In the genomic region with DNA sequence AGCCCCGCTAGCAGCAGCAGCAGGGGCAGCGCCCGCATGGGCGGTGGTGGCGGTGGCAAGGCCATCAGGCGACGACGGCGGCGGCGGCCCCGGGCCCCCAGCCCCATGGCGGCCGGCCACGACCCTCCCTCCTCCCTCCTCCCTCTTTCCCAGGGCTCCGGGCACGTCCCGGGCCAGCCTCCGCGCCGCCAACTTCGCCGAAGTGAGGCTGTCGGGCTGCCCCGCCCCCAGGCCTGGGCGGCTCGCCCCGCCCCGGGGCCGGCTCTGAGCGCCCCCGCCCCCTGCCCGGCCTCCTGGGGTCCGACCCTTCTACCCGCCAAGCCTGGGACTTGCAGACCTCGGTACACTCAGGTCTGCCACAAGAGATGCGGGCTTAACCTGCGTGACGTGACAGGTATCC, we compare ENCODE assay signal across 8 mouse cellular contexts. TPM values are rescaled to one million over a fixed set of nuclear protein-coding genes. Genes with fewer than 3 reads are reported as not detected.
A peak's percentile ranks its signal among the peaks of the same experiment; 100 is the strongest.
DNase-seq lines count a peak whose midpoint lies in the region; ATAC-seq and TF ChIP-seq lines count a peak whose summit lies in the region.

A gene (minus strand): TSS at position 166 of the 400 bp plus-strand sequence.

- H3K4me2 ChIP-seq in kidney, embryonic 15.5 days, result peak within 1 kb of the TSS; percentile 90

- DNase-seq in layer of hippocampus, postnatal 14 days (ENCODE audit: low spot score in 2 of 2), result no peak
- no peak for DNase-seq in layer of hippocampus, adult 11-12 months (ENCODE audit: low spot score)
- peak; percentile 90 for DNase-seq in embryo, embryonic 10.5 days (ENCODE audit: low spot score)
- peak; percentile 51 to 58 for DNase-seq in heart, adult 9 months (ENCODE audit: low spot score in 2 of 2)
- peak; percentile 51 for DNase-seq in lung, postnatal 36 days
- DNase-seq in layer of hippocampus, adult 8-10 months (ENCODE audit: low spot score in 2 of 2), result no peak

- H3K36me3 ChIP-seq in kidney, embryonic 15.5 days, result no peaks in the 10 kb centered on the region
- no peaks in the 10 kb centered on the region for H3K36me3 ChIP-seq in testis, adult 2 months (ENCODE audit: control insufficient read depth, insufficient read depth, low read length)

- H3K9me3 ChIP-seq in kidney, embryonic 15.5 days (replicated peaks), result no peaks in the 10 kb centered on the region

- H3K9ac ChIP-seq in kidney, embryonic 15.5 days, result peak within 1 kb of the TSS; percentile 78

- peak within 1 kb of the TSS; percentile 80 for H3K4me3 ChIP-seq in kidney, embryonic 15.5 days (replicated peaks)
- H3K4me3 ChIP-seq in testis, adult 2 months (ENCODE audit: control insufficient read depth, low read depth, low read length), result peak within 1 kb of the TSS; percentile 62

- H3K27ac ChIP-seq in kidney, embryonic 15.5 days, result peak within 1 kb of the TSS; percentile 90
- H3K27ac ChIP-seq in testis, adult 2 months (ENCODE audit: control insufficient read depth, insufficient read depth, low read depth, low read length), result no peak within 1 kb of the TSS

- 0 out of 2 replicates have a peak, but pooled peaks cover 4% of the 10 kb centered on the region for H3K27me3 ChIP-seq in kidney, embryonic 15.5 days
- no peaks in the 10 kb centered on the region for H3K27me3 ChIP-seq in testis, adult 2 months (ENCODE audit: control insufficient read depth, insufficient read depth, low read length)

- peaks cover 51% of the 10 kb centered on the region for H3K4me1 ChIP-seq in kidney, embryonic 15.5 days
- H3K4me1 ChIP-seq in testis, adult 2 months (ENCODE audit: control insufficient read depth, insufficient read depth, low read length), result peaks cover 17% of the 10 kb centered on the region

- WGBS in kidney, embryonic 15.5 days, result 1% methylated on average over 29 of the region's 39 CpGs

- TF ChIP-seq CTCF in testis, adult 2 months (IDR thresholded peaks at IDR 0.05; ENCODE audit: control insufficient read depth, insufficient read depth, insufficient replicate concordance, low read depth, low read length), result no peak

- TF ChIP-seq POLR2A in testis, adult 2 months (IDR thresholded peaks at IDR 0.05; ENCODE audit: control insufficient read depth, low read depth, low read length), result no peak

- peak; percentile 72 for ATAC-seq in kidney, embryonic 15.5 days (replicated peaks; ENCODE audit: low FRiP score)

RNA-seq across cellular contexts. Expression of the gene that starts here (rescaled TPM):
- total RNA-seq in layer of hippocampus, postnatal 14 days (2021), result 10 to 100 TPM; 15.3 to 15.9 TPM
- polyA plus RNA-seq in kidney, embryonic 15.5 days (2015; fragmentation: Nextera tagmentation; extraction: Ambion mirVana), result 11.9 and 14.9 TPM in 2 replicates
- 1.5 and 1.7 TPM in 2 replicates for polyA plus RNA-seq in testis, adult 2 months (2012; rRNA removed)
- total RNA-seq in layer of hippocampus, adult 8-10 months (2022), result 10 to 100 TPM in 2 of 4 experiments, 1 to 10 TPM in 2; 7.0 to 13.4 (median 9.5) TPM

Comparison
In these comparisons a context has a peak if more than half of its experiments do, and no peak if none do; other contexts are left out.
1. DNase-seq: peak in embryo, embryonic 10.5 days (single experiment), heart, adult 9 months (2 of 2) and lung, postnatal 36 days (single experiment); none in layer of hippocampus, postnatal 14 days (0 of 2), layer of hippocampus, adult 11-12 months (single experiment) and layer of hippocampus, adult 8-10 months (0 of 2).